Mouse (Mus musculus) Muller cell, postnatal 12 days (primary cell): Measurements from ENCODE around the gene Tpm1.
A peak's percentile ranks its signal among the peaks of the same experiment; 100 is the strongest.

Experiments used
- DNase-seq: peaks from one replicate; pipeline ENCODE4 v3.0.0-alpha.2; 2015; ENCODE audit errors: inconsistent ontology term

The Tpm1 gene

GRCm38 (mm10) chr9:66988198-66988887 lies 60.9 kb downstream of the Tpm1 start:
- DNase-seq, result no peak

GRCm38 (mm10) chr9:66985377-66985776 lies 63.8 kb downstream of the Tpm1 start:
- no peak for DNase-seq

- DNase-seq, result no peak
Measured at GRCm38 (mm10) chr9:66982085-66982484, 67.1 kb downstream of the Tpm1 start.

GRCm38 (mm10) chr9:66980458-66980857 lies 68.7 kb downstream of the Tpm1 start:
- DNase-seq, result peak; percentile 38

GRCm38 (mm10) chr9:66978468-66978867 lies 70.7 kb downstream of the Tpm1 start:
- no peak for DNase-seq

GRCm38 (mm10) chr9:66977982-66978381 lies 71.2 kb downstream of the Tpm1 start:
- no peak for DNase-seq

- no peak for DNase-seq
Measured at GRCm38 (mm10) chr9:66977121-66977520, 72.1 kb downstream of the Tpm1 start.

- peak; percentile 94 for DNase-seq
Measured at GRCm38 (mm10) chr9:66975239-66975645, 74.0 kb downstream of the Tpm1 start, which contains the start of gene Lactb. Lactb (minus strand) TSS chr9:66975484.

- peak; percentile 91 for DNase-seq
Measured at GRCm38 (mm10) chr9:66974721-66975225, 74.4 kb downstream of the Tpm1 start.
